Mouse (Mus musculus) B cell, adult 67 days (primary cell): Measurements from ENCODE around the gene Olfr967. TPM values are rescaled to one million over a fixed set of nuclear protein-coding genes. Genes with fewer than 3 reads are reported as not detected.

Experiments
- total RNA-seq, 2 experiments: library from RNA; stranded (reverse); gene quantifications; 4 replicates each; pipeline ENCODE4 v1.2.4; 2023

Olfr967 gene
- total RNA-seq: not detected

GRCm38 (mm10) chr9:39745949-39746348 lies at the start of gene Olfr967:
Olfr967 (plus strand) TSS chr9:39746249.

DNA sequence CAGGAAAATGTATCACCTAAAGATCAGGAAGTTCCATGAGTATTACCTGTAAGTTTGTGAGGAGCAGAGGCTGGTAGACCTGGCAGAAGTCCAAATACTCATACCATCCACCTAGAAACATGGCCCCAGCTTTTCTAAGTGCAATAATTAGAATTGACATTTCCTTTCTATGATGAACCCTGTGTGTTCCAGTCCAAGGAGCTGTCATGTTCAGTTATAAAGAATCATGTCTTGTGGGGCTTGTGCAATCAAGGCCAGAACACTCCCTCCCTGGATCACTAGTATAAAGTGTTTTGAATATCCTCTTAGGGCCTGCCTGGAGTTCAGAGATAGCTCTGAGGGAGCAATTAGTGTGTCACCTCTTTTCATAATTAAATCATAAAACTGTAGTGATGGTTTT lies 39.0 kb upstream of the Olfr967 start, which contains the start of gene Olfr149:
Gene Olfr149 (minus strand): TSS at position 101 of the 400 bp plus-strand sequence.

GRCm38 (mm10) chr9:39711053-39711452 lies 35.0 kb upstream of the Olfr967 start, which contains the start of gene Olfr965:
Olfr965 (plus strand) TSS chr9:39711353.

GRCm38 (mm10) chr9:39730678-39731077 lies 15.4 kb upstream of the Olfr967 start, which contains the start of gene Olfr150:
Olfr150 (plus strand) TSS chr9:39730978.

DNA sequence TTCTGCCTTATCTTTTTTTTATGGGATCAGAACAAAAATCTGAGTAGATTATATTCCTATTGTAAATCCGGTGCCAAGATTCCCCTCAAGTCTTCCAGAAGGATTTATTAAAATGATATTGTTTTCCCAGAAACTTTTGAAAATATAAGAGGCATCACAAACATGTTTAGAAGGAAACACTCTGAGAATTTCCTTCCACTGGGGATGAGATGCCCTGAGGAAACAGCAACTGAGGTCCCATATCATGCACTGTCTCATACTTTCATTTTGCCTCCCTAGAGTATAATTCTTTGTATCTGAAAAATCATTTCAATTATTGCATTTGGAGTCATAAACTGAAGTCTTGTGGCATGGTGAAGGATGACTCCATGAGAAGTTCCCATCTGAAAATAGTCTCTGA lies 37.1 kb downstream of the Olfr967 start, which contains the start of gene Olfr968:
Gene Olfr968 (minus strand): TSS at position 101 of the 400 bp plus-strand sequence.

DNA sequence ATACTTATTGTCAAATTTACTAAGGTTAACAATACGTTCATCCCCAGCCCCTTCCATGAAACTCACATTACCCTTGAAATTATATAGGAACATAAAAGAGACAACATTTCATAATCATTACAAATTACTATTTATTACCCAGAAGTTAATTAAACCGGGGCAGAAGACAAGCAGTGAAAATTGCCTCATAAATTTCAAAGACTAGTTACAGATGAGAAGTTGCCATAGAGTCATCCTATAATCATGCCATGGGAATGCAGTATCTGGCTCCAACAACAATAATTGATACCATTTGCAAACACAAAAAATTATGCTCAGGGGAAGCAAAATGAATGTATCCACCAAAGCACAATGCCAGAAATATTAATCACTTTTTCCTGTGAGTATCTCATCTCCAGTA lies 44.5 kb downstream of the Olfr967 start, which contains the start of gene Olfr969:
Gene Olfr969 (plus strand): TSS at position 388 of the 400 bp plus-strand sequence.

Other genes starting within 250 kb of the Olfr967 start
- not detected for gene Olfr957, start 230.4 kb upstream of the Olfr967 start, total RNA-seq
- gene Olfr958, start 192.2 kb upstream of the Olfr967 start, total RNA-seq: not detected
- not detected for gene Olfr959, start 170.7 kb upstream of the Olfr967 start, total RNA-seq
- gene AW551984, start 141.8 kb upstream of the Olfr967 start, total RNA-seq: not detected
- gene Olfr148, start 135.6 kb upstream of the Olfr967 start, total RNA-seq: not detected
- not detected for gene Olfr960, start 124.9 kb upstream of the Olfr967 start, total RNA-seq
- not detected for gene Olfr961, start 101.2 kb upstream of the Olfr967 start, total RNA-seq
- not detected for gene Olfr963, start 79.0 kb upstream of the Olfr967 start, total RNA-seq
- gene Olfr149, start 39.1 kb upstream of the Olfr967 start, total RNA-seq: not detected
- not detected for gene Olfr965, start 34.9 kb upstream of the Olfr967 start, total RNA-seq
- gene Olfr150, start 15.3 kb upstream of the Olfr967 start, total RNA-seq: not detected
- gene Olfr968, start 37.0 kb downstream of the Olfr967 start, total RNA-seq: not detected
- not detected for gene Olfr969, start 44.7 kb downstream of the Olfr967 start, total RNA-seq
- gene Olfr970, start 62.6 kb downstream of the Olfr967 start, total RNA-seq: not detected
- gene Olfr971, start 90.6 kb downstream of the Olfr967 start, total RNA-seq: not detected
- gene Olfr972, start 120.2 kb downstream of the Olfr967 start, total RNA-seq: not detected
- gene Olfr229, start 161.1 kb downstream of the Olfr967 start, total RNA-seq: not detected
- not detected for gene Olfr974, start 191.3 kb downstream of the Olfr967 start, total RNA-seq
- gene Olfr975, start 205.8 kb downstream of the Olfr967 start, total RNA-seq: not detected
- not detected for gene Olfr976, start 214.9 kb downstream of the Olfr967 start, total RNA-seq
- gene Olfr978, start 245.9 kb downstream of the Olfr967 start, total RNA-seq: not detected